Mouse (Mus musculus) midbrain, embryonic 10.5 days (tissue): ENCODE measurements around the gene Sec14l3. TPM values are rescaled to one million over a fixed set of nuclear protein-coding genes. Genes with fewer than 3 reads are reported as not detected.

Source experiments
- DNase-seq: peaks from one replicate; pipeline ENCODE4 v3.0.0-alpha.2; 2017; ENCODE audit warnings: low spot score
- H3K27ac ChIP-seq: fragments of 300-500 bp; sonication (generic); replicated peaks from 2 replicates; pipeline ENCODE4 v1.5.1; 2016; ENCODE audit warnings: mild to moderate bottlenecking
- H3K27me3 ChIP-seq: fragments of 300-500 bp; sonication (generic); 2 replicates; pipeline ENCODE4 v1.6.1; 2016; ENCODE audit warnings: low read depth, mild to moderate bottlenecking; ENCODE audit not compliant: poor library complexity, severe bottlenecking
- H3K36me3 ChIP-seq: fragments of 300-500 bp; sonication (generic); 2 replicates; pipeline ENCODE4 v1.6.1; 2016; ENCODE audit warnings: mild to moderate bottlenecking, moderate library complexity
- H3K4me1 ChIP-seq: fragments of 300-500 bp; sonication (generic); 2 replicates; pipeline ENCODE4 v1.6.1; 2016
- H3K4me3 ChIP-seq: fragments of 300-500 bp; sonication (generic); 2 replicates; pipeline ENCODE4 v1.5.1; 2016; ENCODE audit warnings: mild to moderate bottlenecking, moderate library complexity
- H3K9me3 ChIP-seq: fragments of 300-500 bp; sonication (generic); replicated peaks from 2 replicates; pipeline ENCODE4 v1.6.1; 2016; ENCODE audit warnings: mild to moderate bottlenecking
- WGBS: fragments of 180-500 bp; shearing (Covaris S2); methylation state at CpG from one replicate; pipeline ENCODE4 v1.1.7; 2016; 5-methylcytosine and 5-hydroxymethylcytosine counted together
- polyA plus RNA-seq: library from polyadenylated mRNA; unstranded; fragments of >200 nt; fragmentation: Nextera tagmentation; extraction: Ambion mirVana; gene quantifications from 2 replicates; pipeline ENCODE4 v1.2.1, GENCODE M21; 2016

The Sec14l3 gene
- polyA plus RNA-seq, 1 experiment from 2014 or later, result not detected

DNA sequence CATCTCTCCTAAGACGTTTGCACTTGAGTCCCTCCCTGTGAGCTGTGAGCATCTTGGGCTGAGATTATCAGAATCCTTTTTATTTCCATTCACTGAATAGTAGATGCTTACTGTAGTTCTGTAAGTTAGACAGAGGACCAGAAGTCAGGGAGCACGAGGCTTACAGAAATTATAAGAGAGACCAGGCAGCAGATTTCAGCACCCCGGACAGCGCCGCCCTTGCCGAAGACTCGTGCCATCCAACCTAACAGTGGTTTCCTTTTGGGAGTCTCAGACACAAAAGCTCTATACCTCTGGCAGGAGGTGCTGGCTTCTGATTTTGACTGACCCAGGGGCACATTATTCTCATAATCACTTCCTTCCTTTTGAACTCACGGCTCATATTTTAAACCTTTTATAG is 12.0 kb downstream of the Sec14l3 start:
- Histone ChIP-seq H3K9me3 (no peaks in the 10 kb centered on the region), H3K27me3 (no peaks in the 10 kb centered on the region), H3K36me3 (no peaks in the 10 kb centered on the region), H3K27ac (no peak overlapping the region), H3K4me1 (no peaks in the 10 kb centered on the region), H3K4me3 (no peak overlapping the region)
- WGBS, result 16% methylated on average over 8 of the region's 8 CpGs
- peak; percentile 49 for DNase-seq

GRCm38 (mm10) chr11:4078267-4078933 is 13.8 kb downstream of the Sec14l3 start:
- WGBS, result 90% methylated on average over 7 of the region's 7 CpGs
- no peaks in the 10 kb centered on the region for H3K9me3 ChIP-seq
- no peak overlapping the region for H3K4me3 ChIP-seq
- no peak for DNase-seq
- H3K4me1 ChIP-seq, result no peaks in the 10 kb centered on the region
- H3K27me3 ChIP-seq, result no peaks in the 10 kb centered on the region
- no peak overlapping the region for H3K27ac ChIP-seq
- H3K36me3 ChIP-seq, result no peaks in the 10 kb centered on the region

DNA sequence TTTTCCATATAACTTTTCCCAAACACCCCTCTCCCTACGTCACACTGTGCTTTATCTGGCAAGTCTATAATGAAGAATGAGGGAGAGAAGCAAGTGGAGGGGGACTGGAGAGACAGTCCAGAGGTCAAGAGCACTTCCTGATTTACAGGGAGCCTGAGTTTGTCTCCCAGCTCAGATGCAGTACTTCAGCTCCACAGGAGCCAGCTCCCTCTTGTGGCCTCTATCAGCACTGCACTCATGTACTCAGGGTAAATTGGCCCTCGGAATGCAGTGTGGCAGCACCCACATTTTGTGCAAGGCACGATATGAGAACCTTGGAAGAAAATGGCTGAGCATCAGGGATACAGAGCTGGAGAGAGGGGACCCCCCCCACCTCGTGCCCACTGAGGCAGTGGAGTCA is 15.6 kb downstream of the Sec14l3 start:
- Histone ChIP-seq H3K27me3 (no peaks in the 10 kb centered on the region), H3K27ac (no peak overlapping the region), H3K9me3 (no peaks in the 10 kb centered on the region), H3K36me3 (no peaks in the 10 kb centered on the region), H3K4me1 (peaks cover 3% of the 10 kb centered on the region; the same call in 1 of the 2 replicates), H3K4me3 (no peak overlapping the region)
- peak; percentile 58 for DNase-seq
- WGBS, result 17% methylated on average over 4 of the region's 4 CpGs

GRCm38 (mm10) chr11:4083316-4084078 is 18.9 kb downstream of the Sec14l3 start:
- Histone ChIP-seq H3K9me3 (no peaks in the 10 kb centered on the region), H3K4me3 (no peak overlapping the region), H3K27me3 (no peaks in the 10 kb centered on the region), H3K36me3 (no peaks in the 10 kb centered on the region), H3K27ac (no peak overlapping the region), H3K4me1 (peaks cover 3% of the 10 kb centered on the region; the same call in 1 of the 2 replicates)
- DNase-seq, result peak; percentile 60
- 33% methylated on average over 5 of the region's 5 CpGs for WGBS

DNA sequence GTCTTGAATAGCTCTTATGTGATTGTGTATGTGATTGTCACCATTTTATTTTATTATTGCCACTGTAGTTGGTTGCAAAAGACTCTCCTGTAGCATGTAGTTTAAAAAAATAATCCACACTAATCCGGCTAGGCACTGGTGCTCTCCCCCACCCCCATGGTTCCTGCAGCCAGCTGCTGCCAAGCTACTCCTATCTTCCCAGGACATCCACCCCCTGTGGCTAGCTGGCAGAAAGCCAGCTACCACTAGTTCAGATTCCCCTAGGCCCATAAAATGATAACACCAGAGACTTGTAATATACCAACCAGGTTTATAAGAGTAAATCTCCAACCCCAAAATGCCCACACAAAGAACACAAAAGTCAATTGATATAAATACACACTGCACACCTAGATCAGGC is 21.6 kb downstream of the Sec14l3 start:
- no peak overlapping the region for H3K27ac ChIP-seq
- no peak overlapping the region for H3K4me3 ChIP-seq
- peaks cover 6% of the 10 kb centered on the region; the same call in 1 of the 2 replicates for H3K9me3 ChIP-seq
- DNase-seq, result no peak
- no peaks in the 10 kb centered on the region for H3K27me3 ChIP-seq
- WGBS, result 82% methylated on average over 1 of the region's 1 CpGs
- peaks cover 8% of the 10 kb centered on the region for H3K36me3 ChIP-seq
- H3K4me1 ChIP-seq, result peaks cover 3% of the 10 kb centered on the region; the same call in 1 of the 2 replicates

GRCm38 (mm10) chr11:4087267-4087666 is 22.6 kb downstream of the Sec14l3 start:
- DNase-seq, result no peak
- Histone ChIP-seq H3K36me3 (peaks cover 18% of the 10 kb centered on the region), H3K4me1 (peaks cover 3% of the 10 kb centered on the region; the same call in 1 of the 2 replicates), H3K27ac (no peak overlapping the region), H3K4me3 (no peak overlapping the region), H3K9me3 (peaks cover 6% of the 10 kb centered on the region; the same call in 1 of the 2 replicates), H3K27me3 (no peaks in the 10 kb centered on the region)
- WGBS, result 72% methylated on average over 2 of the region's 2 CpGs

- DNase-seq, result no peak
- no peaks in the 10 kb centered on the region for H3K27me3 ChIP-seq
- peaks cover 40% of the 10 kb centered on the region for H3K4me1 ChIP-seq
- peak overlapping the region; percentile 69 for H3K4me3 ChIP-seq
- peaks cover 6% of the 10 kb centered on the region; the same call in 1 of the 2 replicates for H3K9me3 ChIP-seq
- no peak overlapping the region for H3K27ac ChIP-seq
- H3K36me3 ChIP-seq, result peaks cover 26% of the 10 kb centered on the region
- 90% methylated on average over 18 of the region's 18 CpGs for WGBS
Measured at GRCm38 (mm10) chr11:4093459-4094377, 29.1 kb downstream of the Sec14l3 start.

GRCm38 (mm10) chr11:4094378-4095170 is 29.9 kb downstream of the Sec14l3 start:
- 6% methylated on average over 24 of the region's 24 CpGs for WGBS
- H3K27ac ChIP-seq, result peak overlapping the region; percentile 92
- peaks cover 26% of the 10 kb centered on the region for H3K36me3 ChIP-seq
- peaks cover 40% of the 10 kb centered on the region for H3K4me1 ChIP-seq
- H3K4me3 ChIP-seq, result peak overlapping the region; percentile 69
- peaks cover 6% of the 10 kb centered on the region; the same call in 1 of the 2 replicates for H3K9me3 ChIP-seq
- H3K27me3 ChIP-seq, result no peaks in the 10 kb centered on the region
- peak; percentile 68 for DNase-seq

- H3K36me3 ChIP-seq, result peaks cover 26% of the 10 kb centered on the region
- H3K4me3 ChIP-seq, result peak within 1 kb of the TSS; percentile 69
- 10% methylated on average over 34 of the region's 34 CpGs for WGBS
- peak; percentile 65 for DNase-seq
- H3K27ac ChIP-seq, result peak within 1 kb of the TSS; percentile 92
- H3K27me3 ChIP-seq, result no peaks in the 10 kb centered on the region
- H3K4me1 ChIP-seq, result peaks cover 40% of the 10 kb centered on the region
- H3K9me3 ChIP-seq, result peaks cover 6% of the 10 kb centered on the region; the same call in 1 of the 2 replicates
Measured at GRCm38 (mm10) chr11:4095171-4096053, 30.8 kb downstream of the Sec14l3 start, which contains the start of gene Mtfp1. Gene Mtfp1, minus strand, starts transcription at chr11:4095445.

DNA sequence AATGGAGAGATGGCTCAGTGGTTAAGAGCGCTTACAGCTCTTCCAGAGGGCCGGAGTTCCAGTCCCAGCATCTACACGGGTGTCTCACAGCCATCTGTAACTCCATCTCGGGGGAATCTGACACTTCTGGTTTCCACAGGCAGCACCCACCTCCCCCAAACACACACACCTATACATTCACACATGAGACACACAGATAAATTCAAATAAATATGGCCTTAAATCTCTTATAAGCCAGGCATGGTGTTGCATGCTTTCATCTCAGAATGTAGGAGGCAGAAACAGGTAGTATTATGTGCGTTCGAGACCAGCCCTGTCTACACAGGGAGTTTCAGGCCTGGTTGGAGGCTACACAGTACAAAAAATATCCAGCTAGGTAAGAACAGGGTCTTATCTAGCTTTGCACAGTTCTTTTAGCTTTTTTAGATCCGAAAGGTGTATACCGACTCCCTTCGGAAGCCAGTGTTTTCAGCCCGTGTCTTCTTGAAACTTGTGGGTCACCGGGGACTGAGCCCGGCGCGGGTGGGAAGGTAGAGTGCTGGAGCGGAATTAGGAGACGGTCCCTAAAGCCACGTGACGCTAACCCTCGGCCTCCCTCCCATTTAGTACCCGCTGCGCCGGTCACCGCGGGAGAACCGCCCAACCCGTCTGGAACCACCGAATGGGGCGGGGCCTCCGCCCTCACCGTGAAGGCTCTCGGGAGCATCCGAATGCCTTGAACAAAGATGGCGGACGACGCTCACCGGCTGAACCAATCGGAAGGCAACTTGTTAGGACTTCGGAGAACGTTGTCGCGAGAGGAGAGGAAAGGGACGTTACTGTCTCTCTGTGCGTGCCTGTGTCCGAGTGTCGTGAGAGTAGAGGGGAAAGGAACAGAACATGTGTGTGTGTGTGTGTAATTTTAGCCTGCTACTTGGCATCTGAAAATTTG is 31.7 kb downstream of the Sec14l3 start:
- Histone ChIP-seq H3K4me3 (peak overlapping the region; percentile 69), H3K9me3 (no peaks in the 10 kb centered on the region), H3K27me3 (no peaks in the 10 kb centered on the region), H3K4me1 (peaks cover 40% of the 10 kb centered on the region), H3K36me3 (peaks cover 18% of the 10 kb centered on the region), H3K27ac (peak overlapping the region; percentile 92)
- peak; percentile 98 for DNase-seq
- 3% methylated on average over 45 of the region's 45 CpGs for WGBS
